Mouse (Mus musculus): ENCODE measurements around the gene Nfkbie.

Gene Nfkbie

GRCm38 (mm10) chr17:45584096-45584896 lies 28.8 kb downstream of the Nfkbie start:
- DNase-seq: peak; percentile 60

GRCm38 (mm10) chr17:45584939-45585678 lies 29.6 kb downstream of the Nfkbie start:
- DNase-seq: peak; percentile 86

GRCm38 (mm10) chr17:45585725-45586448 lies 30.4 kb downstream of the Nfkbie start:
- peak; percentile 26 for DNase-seq

- DNase-seq: no peak
Measured at GRCm38 (mm10) chr17:45586449-45586837, 30.9 kb downstream of the Nfkbie start.

GRCm38 (mm10) chr17:45588370-45588769 lies 32.9 kb downstream of the Nfkbie start:
- no peak for DNase-seq

GRCm38 (mm10) chr17:45589236-45589635 lies 33.7 kb downstream of the Nfkbie start:
- no peak for DNase-seq

GRCm38 (mm10) chr17:45589844-45590243 lies 34.3 kb downstream of the Nfkbie start:
- no peak for DNase-seq

- DNase-seq: no peak
Measured at GRCm38 (mm10) chr17:45590410-45590809, 34.9 kb downstream of the Nfkbie start.

- no peak for DNase-seq
Measured at GRCm38 (mm10) chr17:45591701-45592605, 36.5 kb downstream of the Nfkbie start.

GRCm38 (mm10) chr17:45592606-45593431 lies 37.3 kb downstream of the Nfkbie start:
- DNase-seq: no peak

- DNase-seq: peak; percentile 29
Measured at GRCm38 (mm10) chr17:45593479-45593878, 38.0 kb downstream of the Nfkbie start.

GRCm38 (mm10) chr17:45594195-45594594 lies 38.7 kb downstream of the Nfkbie start:
- no peak for DNase-seq

GRCm38 (mm10) chr17:45594881-45595735 lies 39.6 kb downstream of the Nfkbie start:
- DNase-seq: peak; percentile 87

GRCm38 (mm10) chr17:45595736-45596390 lies 40.4 kb downstream of the Nfkbie start:
- DNase-seq: no peak

- DNase-seq: peak; percentile 71
Measured at GRCm38 (mm10) chr17:45596631-45597396, 41.3 kb downstream of the Nfkbie start.

GRCm38 (mm10) chr17:45597787-45598186 lies 42.3 kb downstream of the Nfkbie start:
- DNase-seq: peak; percentile 56

- DNase-seq: no peak
Measured at GRCm38 (mm10) chr17:45598376-45598775, 42.9 kb downstream of the Nfkbie start.

GRCm38 (mm10) chr17:45598891-45599290 lies 43.4 kb downstream of the Nfkbie start:
- DNase-seq: no peak
